Mouse (Mus musculus) activated CD4-positive, CD25-positive, alpha-beta regulatory T cell, adult 9 weeks (primary cell): ENCODE results near the gene Cutal. TPM values are rescaled to one million over a fixed set of nuclear protein-coding genes. Genes with fewer than 3 reads are reported as not detected.

ENCODE experiments used
- polyA plus RNA-seq: library from polyadenylated mRNA; unstranded; fragments of 100-300 nt; shearing (Covaris generic); gene quantifications from one replicate; pipeline ENCODE4 v1.2.1, GENCODE M21; 2017

Cutal gene
- polyA plus RNA-seq, result not detected

GRCm38 (mm10) chr2:34874271-34874670, at the start of gene Cutal:
TSS of gene Cutal (plus strand) at chr2:34874396.

GRCm38 (mm10) chr2:34825827-34826459, 48.3 kb upstream of the Cutal start, which contains the start of gene Fbxw2:
TSS of gene Fbxw2 (minus strand) at chr2:34826311.

DNA sequence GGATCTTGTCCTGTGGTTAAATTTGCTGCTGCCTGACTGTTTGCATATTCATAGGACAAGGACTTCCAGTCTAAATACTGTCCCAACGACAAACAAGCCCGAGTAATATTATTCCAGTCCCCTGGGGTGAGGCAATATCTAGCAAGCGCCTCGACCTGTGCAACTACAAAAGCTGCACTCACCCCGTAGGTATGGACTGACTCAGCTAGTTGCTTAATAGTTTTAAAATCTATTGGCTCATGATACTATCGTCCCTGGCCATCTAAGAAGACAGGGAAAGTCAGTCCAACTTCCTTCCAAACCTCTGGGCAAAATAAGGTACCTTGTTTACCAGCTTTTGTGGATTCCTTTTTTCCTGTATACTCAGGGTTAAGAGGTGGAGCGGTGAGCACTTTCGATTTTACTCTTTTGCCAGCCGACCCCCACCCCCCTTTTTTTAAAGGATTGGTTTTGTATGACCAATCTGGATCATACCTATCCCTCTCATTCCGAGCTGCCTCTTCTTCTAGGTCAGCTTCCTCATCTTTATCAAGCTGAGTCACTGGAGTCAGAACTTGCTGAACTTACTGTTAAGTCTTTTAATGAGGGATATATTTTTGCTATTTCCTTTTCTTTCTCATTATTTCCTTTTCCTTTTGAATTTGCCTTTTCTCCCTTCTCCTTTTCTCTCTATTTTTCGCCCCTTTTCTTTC, 41.3 kb upstream of the Cutal start, which contains the start of gene Gm34653:
Gene Gm34653, plus strand, starts transcription at position 242 of the 692 bp plus-strand sequence.

DNA sequence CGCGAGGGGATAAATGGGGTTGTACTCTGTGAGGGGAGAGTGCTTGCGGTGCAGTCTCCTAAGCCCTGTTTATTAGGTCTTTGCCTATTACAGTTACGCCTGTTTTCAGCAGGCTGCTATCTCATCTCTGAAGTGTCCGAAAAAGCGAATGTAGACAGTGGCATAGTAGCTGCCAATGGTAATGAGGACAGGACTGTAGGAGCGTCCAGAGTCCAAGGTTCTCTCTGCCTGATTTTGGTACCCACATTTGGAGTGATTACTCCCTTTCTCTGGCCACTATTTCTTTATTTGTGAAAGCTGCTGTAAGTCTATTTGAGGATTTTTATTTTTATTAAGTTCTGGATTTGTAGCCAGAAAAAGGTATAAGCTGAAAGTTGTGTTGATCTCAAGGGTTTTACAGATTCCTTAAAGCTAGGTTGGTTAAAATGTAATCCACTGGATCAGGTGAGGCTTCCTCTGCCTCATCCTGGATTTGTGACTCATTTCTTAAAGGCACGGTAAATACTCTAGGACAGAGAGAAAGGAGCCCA, 685 bp downstream of the Cutal start, which contains the start of gene Psmd5:
Gene Psmd5, minus strand, starts transcription at position 153 of the 530 bp plus-strand sequence.

GRCm38 (mm10) chr2:34913218-34914068, 39.2 kb downstream of the Cutal start, which contains the start of gene Phf19:
TSS of gene Phf19 (minus strand) at chr2:34914026.

Other genes starting within 250 kb of the Cutal start
- 111 TPM for gene Gapvd1, start 119.2 kb upstream of the Cutal start, polyA plus RNA-seq
- gene Hspa5, start 102.4 kb upstream of the Cutal start, polyA plus RNA-seq, result 583 TPM
- gene Rabepk, start 74.5 kb upstream of the Cutal start, polyA plus RNA-seq, result 42.7 TPM
- 77.8 TPM for gene Fbxw2, start 48.1 kb upstream of the Cutal start, polyA plus RNA-seq
- gene Gm34653, start 41.4 kb upstream of the Cutal start, polyA plus RNA-seq, result not detected
- 85.7 TPM for gene Psmd5, start 572 bp downstream of the Cutal start, polyA plus RNA-seq
- 2.2 TPM for gene Phf19, start 39.6 kb downstream of the Cutal start, polyA plus RNA-seq
- gene Traf1, start 87.4 kb downstream of the Cutal start, polyA plus RNA-seq, result 555 TPM
- gene Hc, start 187.0 kb downstream of the Cutal start, polyA plus RNA-seq, result 0.40 TPM
- gene AI182371, start 227.1 kb downstream of the Cutal start, polyA plus RNA-seq, result 0.84 TPM
- 125 TPM for gene Cntrl, start 235.1 kb downstream of the Cutal start, polyA plus RNA-seq